Mouse (Mus musculus) liver, embryonic 11.5 days (tissue): Measurements from ENCODE around the gene Hist3h2a. TPM values are rescaled to one million over a fixed set of nuclear protein-coding genes. Genes with fewer than 3 reads are reported as not detected.

ENCODE experiments used
- ATAC-seq: fragments of 200-750 bp; cut with Nextera tagmentation; replicated peaks from 2 replicates; pipeline ENCODE4 v1.8.0; 2017; ENCODE audit warnings: moderate number of reproducible peaks, mild to moderate bottlenecking, moderate TSS enrichment, moderate library complexity; ENCODE audit not compliant: low FRiP score
- DNase-seq: peaks from one replicate; pipeline ENCODE4 v3.0.0-alpha.2; 2017; ENCODE audit warnings: low spot score
- H3K27ac ChIP-seq: fragments of 300-500 bp; sonication (generic); 2 replicates; pipeline ENCODE4 v1.5.1; 2014; ENCODE audit warnings: mild to moderate bottlenecking, low read depth, low read length, control low read depth
- H3K27me3 ChIP-seq: fragments of 300-500 bp; sonication (generic); replicated peaks from 2 replicates; pipeline ENCODE4 v1.6.1; 2014; ENCODE audit warnings: low read length, mixed read lengths; ENCODE audit not compliant: control insufficient read depth, insufficient read depth
- H3K36me3 ChIP-seq: fragments of 300-500 bp; sonication (generic); 2 replicates; pipeline ENCODE4 v1.6.1; 2014; ENCODE audit warnings: mild to moderate bottlenecking, low read length, moderate library complexity, mixed read lengths; ENCODE audit not compliant: control insufficient read depth, insufficient read depth
- H3K4me1 ChIP-seq: fragments of 300-500 bp; sonication (generic); replicated peaks from 2 replicates; pipeline ENCODE4 v1.6.1; 2014; ENCODE audit warnings: low read length, mixed read lengths; ENCODE audit not compliant: control insufficient read depth, insufficient read depth
- H3K4me2 ChIP-seq: fragments of 300-500 bp; sonication (generic); 2 replicates; pipeline ENCODE4 v1.6.1; 2014; ENCODE audit warnings: mild to moderate bottlenecking, control low read depth, moderate library complexity
- H3K4me3 ChIP-seq: fragments of 300-500 bp; sonication (generic); 2 replicates; pipeline ENCODE4 v1.5.1; 2014; ENCODE audit warnings: low read depth, low read length, control low read depth
- H3K9ac ChIP-seq: fragments of 300-500 bp; sonication (generic); 2 replicates; pipeline ENCODE4 v1.6.1; 2014; ENCODE audit warnings: low read depth, low read length, control low read depth
- H3K9me3 ChIP-seq: fragments of 300-500 bp; sonication (generic); 2 replicates; pipeline ENCODE4 v1.6.1; 2016; ENCODE audit warnings: low read length, inconsistent platforms, mixed read lengths; ENCODE audit not compliant: control insufficient read depth
- WGBS: fragments of 180-500 bp; shearing (Covaris S2); extraction: QIAGEN DNeasy Blood & Tissue Kit; methylation state at CpG from one replicate; pipeline ENCODE4 v1.1.7; 2014; 5-methylcytosine and 5-hydroxymethylcytosine counted together
- polyA plus RNA-seq: library from polyadenylated mRNA; unstranded; fragments of >200 nt; fragmentation: Nextera tagmentation; extraction: Ambion mirVana; gene quantifications from 2 replicates; pipeline ENCODE4 v1.2.1, GENCODE M21; 2014

The Hist3h2a gene
- polyA plus RNA-seq, 1 experiment from 2014 or later = 14.5 TPM

GRCm38 (mm10) chr11:58979183-58979582, 24.7 kb downstream of the Hist3h2a start:
- no peaks in the 10 kb centered on the region for H3K9me3 ChIP-seq
- WGBS = 51% methylated on average over 3 of the region's 3 CpGs
- ATAC-seq = no peak

GRCm38 (mm10) chr11:58979661-58980060, 25.2 kb downstream of the Hist3h2a start:
- ATAC-seq (no peak), DNase-seq (no peak)
- Histone ChIP-seq H3K9ac (peak overlapping the region; percentile 93), H3K36me3 (peaks cover 14% of the 10 kb centered on the region), H3K27ac (no peak overlapping the region), H3K9me3 (no peaks in the 10 kb centered on the region), H3K4me3 (peak overlapping the region; percentile 89), H3K27me3 (no peaks in the 10 kb centered on the region), H3K4me2 (peak overlapping the region; percentile 82), H3K4me1 (peaks cover 26% of the 10 kb centered on the region)
- WGBS = 69% methylated on average over 7 of the region's 7 CpGs

More at GRCm38 (mm10) chr11:58979183-58979582, 24.7 kb downstream of the Hist3h2a start:
- H3K36me3 ChIP-seq = peaks cover 14% of the 10 kb centered on the region
- DNase-seq = no peak
- peaks cover 26% of the 10 kb centered on the region for H3K4me1 ChIP-seq
- peak overlapping the region; percentile 93 for H3K9ac ChIP-seq
- H3K4me2 ChIP-seq = peak overlapping the region; percentile 82
- no peaks in the 10 kb centered on the region for H3K27me3 ChIP-seq
- H3K27ac ChIP-seq = no peak overlapping the region
- H3K4me3 ChIP-seq = peak overlapping the region; percentile 89

GRCm38 (mm10) chr11:58980381-58980990, 26.0 kb downstream of the Hist3h2a start:
- H3K4me2 ChIP-seq = peak overlapping the region; percentile 82
- peaks cover 25% of the 10 kb centered on the region for H3K4me1 ChIP-seq
- H3K36me3 ChIP-seq = peaks cover 14% of the 10 kb centered on the region
- H3K9me3 ChIP-seq = no peaks in the 10 kb centered on the region
- H3K9ac ChIP-seq = no peak overlapping the region; the same call in 1 of the 2 replicates
- no peak for DNase-seq
- H3K27ac ChIP-seq = no peak overlapping the region
- ATAC-seq = no peak
- 78% methylated on average over 5 of the region's 5 CpGs for whole genome bisulfite sequencing
- peak overlapping the region; percentile 14 for H3K4me3 ChIP-seq
- H3K27me3 ChIP-seq = no peaks in the 10 kb centered on the region

- Histone ChIP-seq H3K9ac (no peak overlapping the region), H3K27ac (no peak overlapping the region), H3K27me3 (no peaks in the 10 kb centered on the region), H3K9me3 (no peaks in the 10 kb centered on the region), H3K4me3 (no peak overlapping the region), H3K36me3 (peaks cover 20% of the 10 kb centered on the region), H3K4me1 (peaks cover 19% of the 10 kb centered on the region), H3K4me2 (no peak overlapping the region)
- 63% methylated on average over 14 of the region's 14 CpGs for WGBS
- no peak for ATAC-seq
- no peak for DNase-seq
Measured at GRCm38 (mm10) chr11:58981541-58982447, 27.3 kb downstream of the Hist3h2a start.

- H3K9ac ChIP-seq = no peak overlapping the region
Measured at GRCm38 (mm10) chr11:58982471-58983097, 28.1 kb downstream of the Hist3h2a start.

GRCm38 (mm10) chr11:58983691-58984341, 29.3 kb downstream of the Hist3h2a start:
- Histone ChIP-seq H3K4me3 (no peak overlapping the region), H3K4me2 (no peak overlapping the region), H3K9ac (no peak overlapping the region), H3K9me3 (no peaks in the 10 kb centered on the region), H3K4me1 (peaks cover 18% of the 10 kb centered on the region), H3K27ac (no peak overlapping the region), H3K27me3 (no peaks in the 10 kb centered on the region), H3K36me3 (peaks cover 27% of the 10 kb centered on the region)
- DNase-seq (no peak), ATAC-seq (no peak)
- 89% methylated on average over 6 of the region's 6 CpGs for WGBS

More at GRCm38 (mm10) chr11:58982471-58983097, 28.1 kb downstream of the Hist3h2a start:
- Histone ChIP-seq H3K27ac (no peak overlapping the region), H3K36me3 (peaks cover 25% of the 10 kb centered on the region), H3K9me3 (no peaks in the 10 kb centered on the region), H3K4me1 (peaks cover 19% of the 10 kb centered on the region), H3K27me3 (no peaks in the 10 kb centered on the region), H3K4me3 (no peak overlapping the region), H3K4me2 (no peak overlapping the region)
- WGBS = 87% methylated on average over 18 of the region's 18 CpGs
- DNase-seq (no peak), ATAC-seq (no peak)

GRCm38 (mm10) chr11:58984657-58985056, 30.2 kb downstream of the Hist3h2a start:
- no peak overlapping the region for H3K27ac ChIP-seq
- peaks cover 10% of the 10 kb centered on the region for H3K4me1 ChIP-seq
- no peak overlapping the region for H3K4me2 ChIP-seq
- WGBS = 95% methylated on average over 7 of the region's 7 CpGs
- DNase-seq = no peak
- ATAC-seq = no peak
- H3K27me3 ChIP-seq = no peaks in the 10 kb centered on the region
- H3K9me3 ChIP-seq = no peaks in the 10 kb centered on the region
- no peak overlapping the region for H3K4me3 ChIP-seq
- no peak overlapping the region for H3K9ac ChIP-seq
- peaks cover 34% of the 10 kb centered on the region for H3K36me3 ChIP-seq

- 85% methylated on average over 3 of the region's 3 CpGs for WGBS
Measured at GRCm38 (mm10) chr11:58985299-58985917, 30.9 kb downstream of the Hist3h2a start.

More at GRCm38 (mm10) chr11:58985299-58985917, 30.9 kb downstream of the Hist3h2a start:
- DNase-seq = no peak
- no peak for ATAC-seq
- Histone ChIP-seq H3K36me3 (peaks cover 34% of the 10 kb centered on the region), H3K27me3 (no peaks in the 10 kb centered on the region), H3K4me1 (peaks cover 3% of the 10 kb centered on the region; the same call in 1 of the 2 replicates), H3K4me2 (no peak overlapping the region), H3K9me3 (no peaks in the 10 kb centered on the region), H3K9ac (no peak overlapping the region), H3K27ac (no peak overlapping the region), H3K4me3 (no peak overlapping the region)
